ENCODE assay signal across 10 mouse cellular contexts in the genomic region with DNA sequence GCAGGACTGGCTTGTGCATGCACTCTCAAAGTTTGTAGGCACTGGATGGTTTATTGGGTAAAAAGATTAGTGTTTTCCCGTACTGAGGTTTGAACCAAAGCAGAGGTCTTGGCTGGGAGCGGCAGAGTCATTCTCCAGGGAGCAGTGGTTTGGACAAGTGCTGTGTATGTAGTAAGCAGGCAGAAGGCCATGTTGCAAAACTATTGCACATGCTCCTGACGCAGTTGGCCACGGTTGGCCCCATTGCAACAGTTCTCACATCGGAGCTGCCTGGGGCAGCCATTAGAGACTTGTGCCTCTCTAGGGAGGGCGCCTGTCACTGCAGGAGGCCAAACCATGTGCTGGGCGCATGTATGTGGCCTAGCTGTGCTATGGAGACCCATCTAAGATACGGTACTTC.
DNase-seq lines count a peak whose midpoint lies in the region; ATAC-seq and TF ChIP-seq lines count a peak whose summit lies in the region.
"Had no signal": no experiment of that assay in that cellular context is flagged by ENCODE, and none has a peak within 500 bp of the region (broad histone marks: within the 10 kb centered on the region; RNA-seq: fewer than 3 reads in every experiment).

No protein-coding gene starts in this region.

- H3K36me3 ChIP-seq in kidney, adult 2 months (ENCODE audit: control insufficient read depth, insufficient read depth, low read length): no peaks in the 10 kb centered on the region
- no peaks in the 10 kb centered on the region for H3K36me3 ChIP-seq in kidney, embryonic 14.5 days (ENCODE audit: control insufficient read depth, insufficient read depth, low read length)
- H3K36me3 ChIP-seq in embryonic facial prominence, embryonic 14.5 days (ENCODE audit: control insufficient read depth, insufficient read depth, low read length): no peaks in the 10 kb centered on the region
- H3K36me3 ChIP-seq in intestine, embryonic 16.5 days (ENCODE audit: control insufficient read depth, insufficient read depth, low read length): no peaks in the 10 kb centered on the region

- H3K9me3 ChIP-seq in kidney, embryonic 14.5 days (ENCODE audit: control insufficient read depth, low read length): no peaks in the 10 kb centered on the region
- H3K9me3 ChIP-seq in embryonic facial prominence, embryonic 14.5 days (ENCODE audit: control insufficient read depth, low read length): no peaks in the 10 kb centered on the region
- H3K9me3 ChIP-seq in intestine, embryonic 16.5 days (ENCODE audit: control insufficient read depth, low read length): no peaks in the 10 kb centered on the region

- no peak overlapping the region for H3K4me3 ChIP-seq in kidney, adult 2 months (ENCODE audit: insufficient read depth, low read depth, low read length)
- H3K4me3 ChIP-seq in kidney, embryonic 14.5 days (ENCODE audit: low read length): no peak overlapping the region
- no peak overlapping the region for H3K4me3 ChIP-seq in embryonic facial prominence, embryonic 14.5 days (ENCODE audit: low read depth, low read length)
- H3K4me3 ChIP-seq in intestine, embryonic 16.5 days (ENCODE audit: low read length): no peak overlapping the region
- no peak overlapping the region for H3K4me3 ChIP-seq in cerebellum, adult 2 months (replicated peaks; ENCODE audit: insufficient read depth, low read depth, low read length)
- H3K4me3 ChIP-seq: left cerebral cortex, adult 2 months had no signal

- no peak for TF ChIP-seq CTCF in kidney, adult 2 months (conservative IDR thresholded peaks at IDR 0.05; ENCODE audit: insufficient read depth, insufficient read length, low read depth, low read length)
- no peak for TF ChIP-seq CTCF in cerebellum, adult 2 months (IDR thresholded peaks at IDR 0.05; ENCODE audit: borderline replicate concordance, insufficient read depth, low read depth, low read length)

- DNase-seq in kidney, adult 2 months: peak; percentile 66
- DNase-seq in embryonic facial prominence, embryonic 14.5 days (ENCODE audit: low spot score): peak; percentile 69
- DNase-seq in heart, postnatal 4 days: peak; percentile 61
- peak; percentile 59 for DNase-seq in lung, postnatal 25 days (ENCODE audit: low spot score)
- DNase-seq in cerebellum, adult 2 months: no peak
- DNase-seq: right cerebral cortex, adult 18-20 months had no signal

- H3K27ac ChIP-seq in kidney, adult 2 months (ENCODE audit: insufficient read depth, low read depth, low read length): no peak overlapping the region
- no peak overlapping the region for H3K27ac ChIP-seq in kidney, embryonic 14.5 days (ENCODE audit: low read depth, low read length)
- H3K27ac ChIP-seq in embryonic facial prominence, embryonic 14.5 days (replicated peaks; ENCODE audit: low read depth, low read length): peak overlapping the region; percentile 36
- no peak overlapping the region for H3K27ac ChIP-seq in intestine, embryonic 16.5 days (ENCODE audit: low read length)
- no peak overlapping the region for H3K27ac ChIP-seq in cerebellum, adult 2 months (ENCODE audit: insufficient read depth, low read length)
- H3K27ac ChIP-seq: left cerebral cortex, adult 2 months had no signal

- ATAC-seq in kidney, embryonic 14.5 days (ENCODE audit: low FRiP score, low TSS enrichment): no peak
- ATAC-seq in embryonic facial prominence, embryonic 14.5 days (ENCODE audit: low read depth): no peak
- no peak for ATAC-seq in intestine, embryonic 16.5 days
- ATAC-seq in activated CD4-positive, CD25-positive, alpha-beta regulatory T cell, adult 4 months: no peak

- H3K9ac ChIP-seq in kidney, embryonic 14.5 days (ENCODE audit: low read depth, low read length): no peak overlapping the region
- no peak overlapping the region for H3K9ac ChIP-seq in embryonic facial prominence, embryonic 14.5 days (ENCODE audit: low read depth, low read length)
- H3K9ac ChIP-seq in intestine, embryonic 16.5 days (ENCODE audit: low read depth, low read length): no peak overlapping the region

- no peak for TF ChIP-seq POLR2A in kidney, adult 2 months (IDR thresholded peaks at IDR 0.05; ENCODE audit: low read depth, low read length)
- TF ChIP-seq POLR2A in cerebellum, adult 2 months (IDR thresholded peaks at IDR 0.05; ENCODE audit: borderline replicate concordance, insufficient read depth, low read length): no peak

- peaks cover 29% of the 10 kb centered on the region; the same call in 1 of the 2 replicates for H3K4me1 ChIP-seq in kidney, adult 2 months (ENCODE audit: control insufficient read depth, insufficient read depth, low read length)
- peaks cover 43% of the 10 kb centered on the region for H3K4me1 ChIP-seq in kidney, embryonic 14.5 days (ENCODE audit: control insufficient read depth, insufficient read depth, low read length)
- peaks cover 77% of the 10 kb centered on the region for H3K4me1 ChIP-seq in embryonic facial prominence, embryonic 14.5 days (ENCODE audit: control insufficient read depth, insufficient read depth, low read length)
- peaks cover 24% of the 10 kb centered on the region for H3K4me1 ChIP-seq in intestine, embryonic 16.5 days (ENCODE audit: control insufficient read depth, insufficient read depth, low read length)
- peaks cover 15% of the 10 kb centered on the region for H3K4me1 ChIP-seq in cerebellum, adult 2 months (ENCODE audit: control insufficient read depth, insufficient read depth, low read length)

- H3K4me2 ChIP-seq in kidney, embryonic 14.5 days (replicated peaks; ENCODE audit: low read depth, low read length): no peak overlapping the region
- H3K4me2 ChIP-seq in embryonic facial prominence, embryonic 14.5 days (ENCODE audit: low read depth, low read length): no peak overlapping the region
- H3K4me2 ChIP-seq in intestine, embryonic 16.5 days (ENCODE audit: low read depth, low read length): no peak overlapping the region

- 85% methylated on average over 8 of the region's 8 CpGs for whole genome bisulfite sequencing in kidney, adult 2 months
- 91% methylated on average over 8 of the region's 8 CpGs for WGBS in kidney, embryonic 14.5 days
- WGBS in embryonic facial prominence, embryonic 14.5 days: 79% methylated on average over 8 of the region's 8 CpGs
- WGBS in intestine, embryonic 16.5 days: 90% methylated on average over 8 of the region's 8 CpGs
- 83% methylated on average over 8 of the region's 8 CpGs for WGBS in cerebellum, adult 2 months

- no peaks in the 10 kb centered on the region for H3K27me3 ChIP-seq in kidney, adult 2 months (replicated peaks; ENCODE audit: control insufficient read depth, insufficient read depth, low read length)
- H3K27me3 ChIP-seq in kidney, embryonic 14.5 days (ENCODE audit: control insufficient read depth, insufficient read depth, low read length): no peaks in the 10 kb centered on the region
- no peaks in the 10 kb centered on the region for H3K27me3 ChIP-seq in embryonic facial prominence, embryonic 14.5 days (replicated peaks; ENCODE audit: control insufficient read depth, insufficient read depth, low read length)
- H3K27me3 ChIP-seq in intestine, embryonic 16.5 days (replicated peaks; ENCODE audit: control insufficient read depth, insufficient read depth, low read length): no peaks in the 10 kb centered on the region
- H3K27me3 ChIP-seq in cerebellum, adult 2 months (ENCODE audit: control insufficient read depth, insufficient read depth, low read length): no peaks in the 10 kb centered on the region

Comparison
In these comparisons a context has a peak if more than half of its experiments do, and no peak if none do; other contexts are left out.
1. DNase-seq: peak in kidney, adult 2 months (single experiment), embryonic facial prominence, embryonic 14.5 days (single experiment), heart, postnatal 4 days (single experiment) and lung, postnatal 25 days (single experiment); none in cerebellum, adult 2 months (0 of 2).